Mouse (Mus musculus): ENCODE measurements around the gene Fbxl4. TPM values are rescaled to one million over a fixed set of nuclear protein-coding genes. Genes with fewer than 3 reads are reported as not detected.

The Fbxl4 gene
- polyA plus RNA-seq, 1 experiment from 2014 or later, result 15.7 TPM

- H3K36me3 ChIP-seq (ENCODE audit: control insufficient read depth, insufficient read depth, low read length), result no peaks in the 10 kb centered on the region
- WGBS, result 91% methylated on average over 1 of the region's 1 CpGs
- ATAC-seq, result no peak
- H3K27me3 ChIP-seq (replicated peaks; ENCODE audit: control insufficient read depth, insufficient read depth, low read length), result no peaks in the 10 kb centered on the region
- no peak overlapping the region for H3K27ac ChIP-seq (ENCODE audit: low read length)
- H3K9ac ChIP-seq (ENCODE audit: low read depth, low read length), result no peak overlapping the region
- no peaks in the 10 kb centered on the region for H3K4me1 ChIP-seq (ENCODE audit: control insufficient read depth, insufficient read depth, low read length)
- no peak overlapping the region for H3K4me2 ChIP-seq (ENCODE audit: low read depth, low read length)
- no peak overlapping the region for H3K4me3 ChIP-seq (ENCODE audit: low read length)
- no peaks in the 10 kb centered on the region for H3K9me3 ChIP-seq (ENCODE audit: control insufficient read depth, low read length)
Measured at GRCm38 (mm10) chr4:22383528-22384265, 26.4 kb downstream of the Fbxl4 start.

- H3K27ac ChIP-seq (ENCODE audit: low read length), result no peak overlapping the region
- H3K9me3 ChIP-seq (ENCODE audit: control insufficient read depth, low read length), result no peaks in the 10 kb centered on the region
- ATAC-seq, result no peak
- H3K36me3 ChIP-seq (ENCODE audit: control insufficient read depth, insufficient read depth, low read length), result no peaks in the 10 kb centered on the region
- H3K9ac ChIP-seq (ENCODE audit: low read depth, low read length), result no peak overlapping the region
- H3K27me3 ChIP-seq (replicated peaks; ENCODE audit: control insufficient read depth, insufficient read depth, low read length), result no peaks in the 10 kb centered on the region
- H3K4me1 ChIP-seq (ENCODE audit: control insufficient read depth, insufficient read depth, low read length), result no peaks in the 10 kb centered on the region
- H3K4me3 ChIP-seq (ENCODE audit: low read length), result no peak overlapping the region
- no peak overlapping the region for H3K4me2 ChIP-seq (ENCODE audit: low read depth, low read length)
- 57% methylated on average over 7 of the region's 7 CpGs for WGBS
Measured at GRCm38 (mm10) chr4:22390045-22390444, 32.7 kb downstream of the Fbxl4 start.

- H3K36me3 ChIP-seq (ENCODE audit: control insufficient read depth, insufficient read depth, low read length), result no peaks in the 10 kb centered on the region
- no peak for ATAC-seq
- 70% methylated on average over 13 of the region's 13 CpGs for WGBS
- no peaks in the 10 kb centered on the region for H3K9me3 ChIP-seq (ENCODE audit: control insufficient read depth, low read length)
- H3K4me1 ChIP-seq (ENCODE audit: control insufficient read depth, insufficient read depth, low read length), result no peaks in the 10 kb centered on the region
- H3K4me3 ChIP-seq (ENCODE audit: low read length), result no peak overlapping the region
- no peak overlapping the region for H3K4me2 ChIP-seq (ENCODE audit: low read depth, low read length)
- no peaks in the 10 kb centered on the region for H3K27me3 ChIP-seq (replicated peaks; ENCODE audit: control insufficient read depth, insufficient read depth, low read length)
- H3K9ac ChIP-seq (ENCODE audit: low read depth, low read length), result no peak overlapping the region
- no peak overlapping the region for H3K27ac ChIP-seq (ENCODE audit: low read length)
Measured at GRCm38 (mm10) chr4:22392777-22393473, 35.6 kb downstream of the Fbxl4 start.

GRCm38 (mm10) chr4:22395404-22395803 is 38.1 kb downstream of the Fbxl4 start:
- no peak for ATAC-seq
- 79% methylated on average over 2 of the region's 2 CpGs for WGBS
- Histone ChIP-seq H3K9ac (ENCODE audit: low read depth, low read length) (no peak overlapping the region), H3K4me1 (ENCODE audit: control insufficient read depth, insufficient read depth, low read length) (no peaks in the 10 kb centered on the region), H3K4me2 (ENCODE audit: low read depth, low read length) (no peak overlapping the region), H3K9me3 (ENCODE audit: control insufficient read depth, low read length) (0 out of 2 replicates have a peak, but pooled peaks cover 3% of the 10 kb centered on the region), H3K27ac (ENCODE audit: low read length) (no peak overlapping the region), H3K4me3 (ENCODE audit: low read length) (no peak overlapping the region), H3K27me3 (replicated peaks; ENCODE audit: control insufficient read depth, insufficient read depth, low read length) (no peaks in the 10 kb centered on the region), H3K36me3 (ENCODE audit: control insufficient read depth, insufficient read depth, low read length) (0 out of 2 replicates have a peak, but pooled peaks cover 4% of the 10 kb centered on the region)

- 94% methylated on average over 1 of the region's 1 CpGs for WGBS
- Histone ChIP-seq H3K27ac (ENCODE audit: low read length) (no peak overlapping the region), H3K27me3 (replicated peaks; ENCODE audit: control insufficient read depth, insufficient read depth, low read length) (no peaks in the 10 kb centered on the region), H3K4me1 (ENCODE audit: control insufficient read depth, insufficient read depth, low read length) (no peaks in the 10 kb centered on the region), H3K9me3 (ENCODE audit: control insufficient read depth, low read length) (0 out of 2 replicates have a peak, but pooled peaks cover 3% of the 10 kb centered on the region), H3K4me3 (ENCODE audit: low read length) (no peak overlapping the region), H3K9ac (ENCODE audit: low read depth, low read length) (no peak overlapping the region), H3K4me2 (ENCODE audit: low read depth, low read length) (no peak overlapping the region), H3K36me3 (ENCODE audit: control insufficient read depth, insufficient read depth, low read length) (0 out of 2 replicates have a peak, but pooled peaks cover 4% of the 10 kb centered on the region)
- peak; percentile 31; the same call in 1 of the 2 replicates for ATAC-seq
Measured at GRCm38 (mm10) chr4:22396484-22397000, 39.2 kb downstream of the Fbxl4 start.

- Histone ChIP-seq H3K36me3 (ENCODE audit: control insufficient read depth, insufficient read depth, low read length) (0 out of 2 replicates have a peak, but pooled peaks cover 4% of the 10 kb centered on the region), H3K4me1 (ENCODE audit: control insufficient read depth, insufficient read depth, low read length) (no peaks in the 10 kb centered on the region), H3K27me3 (replicated peaks; ENCODE audit: control insufficient read depth, insufficient read depth, low read length) (no peaks in the 10 kb centered on the region), H3K27ac (ENCODE audit: low read length) (no peak overlapping the region), H3K4me2 (ENCODE audit: low read depth, low read length) (no peak overlapping the region), H3K4me3 (ENCODE audit: low read length) (no peak overlapping the region), H3K9ac (ENCODE audit: low read depth, low read length) (no peak overlapping the region), H3K9me3 (ENCODE audit: control insufficient read depth, low read length) (0 out of 2 replicates have a peak, but pooled peaks cover 3% of the 10 kb centered on the region)
- ATAC-seq, result peak; percentile 55
- 89% methylated on average over 5 of the region's 5 CpGs for WGBS
Measured at GRCm38 (mm10) chr4:22397003-22397402, 39.7 kb downstream of the Fbxl4 start.

GRCm38 (mm10) chr4:22402032-22402431 is 44.7 kb downstream of the Fbxl4 start:
- no peak for ATAC-seq
- 93% methylated on average over 3 of the region's 3 CpGs for WGBS
- Histone ChIP-seq H3K27ac (ENCODE audit: low read length) (no peak overlapping the region), H3K4me1 (ENCODE audit: control insufficient read depth, insufficient read depth, low read length) (no peaks in the 10 kb centered on the region), H3K9ac (ENCODE audit: low read depth, low read length) (no peak overlapping the region), H3K27me3 (replicated peaks; ENCODE audit: control insufficient read depth, insufficient read depth, low read length) (no peaks in the 10 kb centered on the region), H3K4me2 (ENCODE audit: low read depth, low read length) (no peak overlapping the region), H3K9me3 (ENCODE audit: control insufficient read depth, low read length) (0 out of 2 replicates have a peak, but pooled peaks cover 3% of the 10 kb centered on the region), H3K4me3 (ENCODE audit: low read length) (no peak overlapping the region), H3K36me3 (ENCODE audit: control insufficient read depth, insufficient read depth, low read length) (0 out of 2 replicates have a peak, but pooled peaks cover 4% of the 10 kb centered on the region)

- 0 out of 2 replicates have a peak, but pooled peaks cover 3% of the 10 kb centered on the region for H3K9me3 ChIP-seq (ENCODE audit: control insufficient read depth, low read length)
- H3K4me3 ChIP-seq (ENCODE audit: low read length), result no peak overlapping the region
- ATAC-seq, result no peak
- no peaks in the 10 kb centered on the region for H3K27me3 ChIP-seq (replicated peaks; ENCODE audit: control insufficient read depth, insufficient read depth, low read length)
- 92% methylated on average over 10 of the region's 10 CpGs for WGBS
- no peak overlapping the region for H3K9ac ChIP-seq (ENCODE audit: low read depth, low read length)
- H3K27ac ChIP-seq (ENCODE audit: low read length), result no peak overlapping the region
- 0 out of 2 replicates have a peak, but pooled peaks cover 4% of the 10 kb centered on the region for H3K36me3 ChIP-seq (ENCODE audit: control insufficient read depth, insufficient read depth, low read length)
- no peaks in the 10 kb centered on the region for H3K4me1 ChIP-seq (ENCODE audit: control insufficient read depth, insufficient read depth, low read length)
- no peak overlapping the region for H3K4me2 ChIP-seq (ENCODE audit: low read depth, low read length)
Measured at GRCm38 (mm10) chr4:22402930-22403329, 45.6 kb downstream of the Fbxl4 start.

GRCm38 (mm10) chr4:22420627-22421026 is 63.3 kb downstream of the Fbxl4 start:
- Histone ChIP-seq H3K36me3 (ENCODE audit: control insufficient read depth, insufficient read depth, low read length) (no peaks in the 10 kb centered on the region), H3K9ac (ENCODE audit: low read depth, low read length) (no peak overlapping the region), H3K4me2 (ENCODE audit: low read depth, low read length) (no peak overlapping the region), H3K27ac (ENCODE audit: low read length) (no peak overlapping the region), H3K9me3 (ENCODE audit: control insufficient read depth, low read length) (no peaks in the 10 kb centered on the region), H3K4me3 (ENCODE audit: low read length) (no peak overlapping the region), H3K27me3 (replicated peaks; ENCODE audit: control insufficient read depth, insufficient read depth, low read length) (no peaks in the 10 kb centered on the region), H3K4me1 (ENCODE audit: control insufficient read depth, insufficient read depth, low read length) (no peaks in the 10 kb centered on the region)
- WGBS, result 41% methylated on average over 2 of the region's 2 CpGs
- ATAC-seq, result no peak
